Mouse (Mus musculus) C2C12 (cell line): ENCODE data around the gene Olfr972. TPM values are rescaled to one million over a fixed set of nuclear protein-coding genes. Genes with fewer than 3 reads are reported as not detected.
"Not testable (repeated sequence)": the region's sequence is repeated elsewhere in the genome, so short reads cannot be mapped to it uniquely, and the experiment has no call there.

ENCODE experiments used
- H3K27me3 ChIP-seq: one replicate; pipeline ENCODE4 v1.6.1; 2011; ENCODE audit not compliant: control insufficient read depth, insufficient read depth, insufficient read length
- H3K36me3 ChIP-seq: one replicate; pipeline ENCODE4 v1.6.1; 2011; ENCODE audit not compliant: control insufficient read depth, insufficient read depth
- H3K4me3 ChIP-seq: one replicate; pipeline ENCODE4 v1.5.1; 2011; ENCODE audit warnings: mild to moderate bottlenecking, control low read depth; ENCODE audit not compliant: poor library complexity, insufficient read depth, severe bottlenecking
- H3K79me2 ChIP-seq: one replicate; pipeline ENCODE4 v1.6.1; 2011; ENCODE audit not compliant: control insufficient read depth, insufficient read depth
- H3K79me3 ChIP-seq: one replicate; pipeline ENCODE4 v1.6.1; 2011; ENCODE audit warnings: low read depth, control low read depth
- H3ac ChIP-seq: one replicate; pipeline ENCODE3; 2011; ENCODE audit warnings: low read depth; ENCODE audit not compliant: control insufficient read depth, insufficient read length
- CEBPB ChIP-seq: IDR thresholded peaks from one replicate; pipeline ENCODE4 v1.6.1; 2011; ENCODE audit warnings: low read depth, mild to moderate bottlenecking, control low read depth, moderate library complexity
- CTCF ChIP-seq: IDR thresholded peaks from one replicate; pipeline ENCODE4 v1.5.1; 2011; ENCODE audit not compliant: control insufficient read depth, insufficient read depth, insufficient read length
- FOSL1 ChIP-seq: IDR thresholded peaks from one replicate; pipeline ENCODE4 v1.8.0; 2011; ENCODE audit warnings: mild to moderate bottlenecking, low read length; ENCODE audit not compliant: poor library complexity, insufficient read depth, severe bottlenecking
- MAX ChIP-seq: IDR thresholded peaks from one replicate; pipeline ENCODE4 v1.6.1; 2011; ENCODE audit warnings: mild to moderate bottlenecking, control low read depth
- MYOD1 ChIP-seq: IDR thresholded peaks from one replicate; pipeline ENCODE4 v1.6.1; 2011; ENCODE audit warnings: low read depth; ENCODE audit not compliant: control insufficient read depth, insufficient read length
- MYOG ChIP-seq: IDR thresholded peaks from one replicate; pipeline ENCODE4 v1.6.1; 2011; ENCODE audit not compliant: control insufficient read depth, insufficient read length; ENCODE audit errors: extremely low read depth
- USF1 ChIP-seq: IDR thresholded peaks from one replicate; pipeline ENCODE4 v1.6.1; 2011; ENCODE audit warnings: low read depth, mild to moderate bottlenecking, control low read depth, moderate library complexity
- long read RNA-seq, 2 experiments: library from polyadenylated mRNA; unstranded; transcript quantifications; one replicate each; pipeline ENCODE4 v2.0.0; 2019 to 2020
- polyA plus RNA-seq: library from polyadenylated mRNA; unstranded; fragments of >200 nt; fragmentation: generic; extraction: Trizol; gene quantifications from one replicate; pipeline ENCODE4 v1.2.1, GENCODE M21; 2012; ENCODE audit warnings: missing spikeins

The Olfr972 gene
- polyA plus RNA-seq, result not detected
- long read RNA-seq, experiment 1, result 0 reads
- long read RNA-seq, experiment 2, result 0 reads

GRCm38 (mm10) chr9:39866122-39866521, at the start of gene Olfr972:
Gene Olfr972, plus strand, starts transcription at chr9:39866422.
- H3K79me3 ChIP-seq, result no peaks in the 10 kb centered on the region
- no peaks in the 10 kb centered on the region for H3K27me3 ChIP-seq
- no peak within 1 kb of the TSS for H3ac ChIP-seq
- no peak within 1 kb of the TSS for H3K4me3 ChIP-seq
- no peaks in the 10 kb centered on the region for H3K79me2 ChIP-seq
- no peaks in the 10 kb centered on the region for H3K36me3 ChIP-seq
- TF ChIP-seq MYOD1 (no peak), MYOG (no peak), MAX (no peak), CTCF (no peak), FOSL1 (no peak), USF1 (no peak), CEBPB (no peak)

DNA sequence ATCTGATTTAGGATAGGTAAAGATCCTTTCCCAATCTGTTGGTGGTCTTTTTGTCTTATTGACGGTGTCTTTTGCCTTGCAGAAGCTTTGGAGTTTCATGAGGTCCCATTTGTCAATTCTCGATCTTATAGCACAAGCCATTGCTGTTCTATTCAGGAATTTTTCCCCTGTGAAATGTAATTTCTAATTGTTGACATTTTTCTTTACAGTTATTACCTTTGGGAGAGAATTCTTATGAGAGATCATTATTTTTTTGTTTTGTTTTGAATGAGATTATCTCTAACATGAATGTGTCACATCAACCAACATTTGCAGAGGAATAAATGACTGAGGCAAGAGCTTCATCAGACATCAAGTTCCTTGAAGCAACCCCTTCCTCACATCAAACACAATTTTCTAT, 29.6 kb upstream of the Olfr972 start, which contains the start of gene Olfr971:
Gene Olfr971 (plus strand): TSS at position 301 of the 400 bp plus-strand sequence.
- not testable (repeated sequence) for H3ac ChIP-seq, H3K79me2 ChIP-seq, H3K4me3 ChIP-seq, H3K36me3 ChIP-seq, H3K27me3 ChIP-seq, H3K79me3 ChIP-seq

DNA sequence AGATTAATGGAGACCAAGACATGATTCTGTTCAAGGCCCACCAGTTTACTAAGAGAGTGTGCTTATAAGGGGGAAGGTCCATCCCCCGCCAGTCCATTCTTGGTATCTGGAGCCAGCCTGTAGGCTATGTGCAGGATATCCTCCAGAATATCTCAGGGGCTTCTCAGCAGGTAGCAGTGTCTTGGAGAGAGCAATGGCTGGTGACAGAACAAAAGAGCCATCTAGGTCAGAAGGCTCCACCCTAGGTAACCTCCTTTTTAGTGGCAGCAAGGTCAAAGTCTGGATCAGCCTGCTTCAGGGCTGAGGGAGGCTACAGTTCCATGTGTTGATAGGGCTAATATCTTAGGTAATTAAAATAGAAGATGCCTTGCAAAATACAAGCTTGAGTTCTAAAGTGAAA, 5.8 kb downstream of the Olfr972 start:
- H3K36me3 ChIP-seq, result not testable (repeated sequence)

DNA sequence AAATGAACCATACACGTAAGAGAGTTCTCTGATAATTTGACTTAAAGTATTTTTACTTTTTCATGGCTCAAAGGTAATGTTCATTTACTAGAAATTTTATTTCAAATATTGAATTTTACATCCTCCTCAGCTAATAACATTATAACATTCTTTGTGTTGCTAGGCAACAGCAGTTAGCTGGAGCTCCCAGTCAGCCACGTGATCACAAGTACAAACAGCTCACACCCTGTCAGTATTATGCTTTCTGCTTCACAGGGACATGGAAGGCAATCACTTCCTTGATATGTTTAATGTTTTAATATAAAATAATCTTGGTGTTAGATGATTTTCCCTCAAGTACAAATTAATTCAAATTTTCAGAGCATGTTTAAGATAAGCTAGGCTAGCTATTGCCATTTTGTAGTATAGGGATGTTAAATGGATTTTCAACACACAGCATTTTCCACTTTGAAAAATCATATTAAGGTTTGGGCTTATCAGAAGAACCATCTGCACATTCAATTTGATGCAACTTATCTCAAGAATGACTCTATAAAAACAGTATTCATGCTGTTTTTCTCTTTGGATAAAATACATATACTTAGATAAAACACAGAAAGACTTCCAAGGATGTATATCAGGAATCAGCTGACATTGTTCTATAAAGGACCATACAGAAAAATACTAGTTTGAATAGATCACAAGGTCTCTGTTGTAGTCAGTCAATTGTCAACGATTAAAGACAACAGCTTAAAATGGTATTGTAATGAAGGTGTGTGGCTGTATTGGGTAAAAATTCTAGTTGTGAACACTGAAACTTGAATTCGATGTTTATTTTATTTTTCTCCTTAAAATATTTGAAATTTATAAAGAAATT, 11.5 kb downstream of the Olfr972 start:
- H3K79me3 ChIP-seq, H3K27me3 ChIP-seq, H3ac ChIP-seq, H3K36me3 ChIP-seq, H3K4me3 ChIP-seq, H3K79me2 ChIP-seq: not testable (repeated sequence)

More for the DNA sequence above, 5.8 kb downstream of the Olfr972 start:
- H3K79me2 ChIP-seq, H3K27me3 ChIP-seq, H3K79me3 ChIP-seq, H3K4me3 ChIP-seq, H3ac ChIP-seq: not testable (repeated sequence)

DNA sequence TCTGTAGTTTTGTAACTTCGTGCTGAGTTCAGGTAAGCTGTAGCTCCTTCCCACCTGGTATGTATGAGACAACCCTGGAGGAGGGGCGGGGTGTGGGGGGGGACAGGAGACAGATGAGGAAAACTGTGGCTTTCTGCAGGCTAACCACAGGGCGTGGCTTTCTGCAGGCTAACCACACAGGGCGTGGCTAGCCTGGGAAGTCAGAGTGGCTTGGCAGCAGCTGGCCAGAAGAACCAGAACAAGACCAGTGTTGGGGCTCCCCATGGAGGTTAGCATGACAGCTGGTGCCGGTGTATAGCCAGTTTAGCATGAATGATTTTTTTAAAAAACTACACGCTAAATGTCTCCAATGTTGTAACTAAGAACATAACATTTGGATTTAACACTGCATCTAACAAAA, 38.9 kb downstream of the Olfr972 start:
- no peaks in the 10 kb centered on the region for H3K79me3 ChIP-seq
- TF ChIP-seq USF1, result no peak
- TF ChIP-seq MYOD1, result no peak
- TF ChIP-seq MYOG, result no peak
- no peaks in the 10 kb centered on the region for H3K27me3 ChIP-seq
- no peaks in the 10 kb centered on the region for H3K79me2 ChIP-seq
- no peak overlapping the region for H3ac ChIP-seq
- no peaks in the 10 kb centered on the region for H3K36me3 ChIP-seq
- no peak overlapping the region for H3K4me3 ChIP-seq

GRCm38 (mm10) chr9:39907036-39907435, 40.8 kb downstream of the Olfr972 start, which contains the start of gene Olfr229:
Gene Olfr229, plus strand, starts transcription at chr9:39907336.
- Histone ChIP-seq H3K36me3 (no peaks in the 10 kb centered on the region), H3K79me3 (no peaks in the 10 kb centered on the region), H3ac (no peak within 1 kb of the TSS), H3K27me3 (no peaks in the 10 kb centered on the region), H3K79me2 (no peaks in the 10 kb centered on the region), H3K4me3 (no peak within 1 kb of the TSS)
- no peak for TF ChIP-seq CEBPB
- no peak for TF ChIP-seq CTCF
- no peak for TF ChIP-seq MYOG
- no peak for TF ChIP-seq FOSL1
- no peak for TF ChIP-seq MAX
- no peak for TF ChIP-seq USF1
- TF ChIP-seq MYOD1, result no peak

DNA sequence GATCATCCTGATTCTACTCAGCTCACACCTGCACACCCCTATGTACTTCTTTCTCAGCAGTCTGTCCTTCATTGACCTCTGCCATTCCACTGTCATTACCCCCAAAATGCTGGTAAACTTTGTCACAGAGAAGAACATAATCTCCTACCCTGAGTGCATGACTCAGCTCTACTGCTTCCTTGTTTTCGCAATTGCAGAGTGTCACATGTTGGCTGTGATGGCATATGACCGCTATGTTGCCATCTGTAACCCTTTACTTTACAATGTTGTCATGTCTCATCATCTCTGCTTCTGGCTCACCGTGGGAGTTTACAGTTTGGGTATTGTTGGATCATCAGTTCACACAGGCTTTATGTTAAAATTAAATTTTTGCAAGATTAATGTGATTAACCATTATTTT, 43.7 kb downstream of the Olfr972 start:
- Histone ChIP-seq H3K27me3 (no peaks in the 10 kb centered on the region), H3K79me2 (no peaks in the 10 kb centered on the region), H3K79me3 (no peaks in the 10 kb centered on the region), H3K4me3 (no peak overlapping the region), H3K36me3 (no peaks in the 10 kb centered on the region), H3ac (no peak overlapping the region)
- TF ChIP-seq MYOD1, result no peak
- TF ChIP-seq MAX, result no peak
- no peak for TF ChIP-seq MYOG
- TF ChIP-seq CEBPB, result no peak
- TF ChIP-seq USF1, result no peak
- no peak for TF ChIP-seq CTCF
- TF ChIP-seq FOSL1, result no peak

Other genes starting within 250 kb of the Olfr972 start
- gene Olfr960, start 245.0 kb upstream of the Olfr972 start, polyA plus RNA-seq, result not detected
- gene Olfr961, start 221.3 kb upstream of the Olfr972 start, polyA plus RNA-seq, result not detected
- not detected for gene Olfr963, start 199.2 kb upstream of the Olfr972 start, polyA plus RNA-seq
- gene Olfr149, start 159.3 kb upstream of the Olfr972 start, polyA plus RNA-seq, result 0.04 TPM
- not detected for gene Olfr965, start 155.1 kb upstream of the Olfr972 start, polyA plus RNA-seq
- gene Olfr150, start 135.4 kb upstream of the Olfr972 start, polyA plus RNA-seq, result not detected
- gene Olfr967, start 120.2 kb upstream of the Olfr972 start, polyA plus RNA-seq, result not detected
- gene Olfr968, start 83.2 kb upstream of the Olfr972 start, polyA plus RNA-seq, result not detected
- gene Olfr969, start 75.5 kb upstream of the Olfr972 start, polyA plus RNA-seq, result not detected
- not detected for gene Olfr970, start 57.6 kb upstream of the Olfr972 start, polyA plus RNA-seq
- not detected for gene Olfr971, start 29.5 kb upstream of the Olfr972 start, polyA plus RNA-seq
- gene Olfr229, start 40.9 kb downstream of the Olfr972 start, polyA plus RNA-seq, result not detected
- gene Olfr974, start 71.1 kb downstream of the Olfr972 start, polyA plus RNA-seq, result not detected
- gene Olfr975, start 85.6 kb downstream of the Olfr972 start, polyA plus RNA-seq, result not detected
- not detected for gene Olfr976, start 94.7 kb downstream of the Olfr972 start, polyA plus RNA-seq
- gene Olfr978, start 125.7 kb downstream of the Olfr972 start, polyA plus RNA-seq, result not detected
- gene Olfr979, start 137.0 kb downstream of the Olfr972 start, polyA plus RNA-seq, result not detected
- gene Olfr980, start 143.2 kb downstream of the Olfr972 start, polyA plus RNA-seq, result not detected
- not detected for gene Olfr981, start 155.0 kb downstream of the Olfr972 start, polyA plus RNA-seq
- not detected for gene Olfr982, start 207.4 kb downstream of the Olfr972 start, polyA plus RNA-seq
- not detected for gene Olfr983, start 227.2 kb downstream of the Olfr972 start, polyA plus RNA-seq
- gene Olfr984, start 247.8 kb downstream of the Olfr972 start, polyA plus RNA-seq, result not detected